Mouse (Mus musculus) heart, adult 2 months (tissue): ENCODE results near the gene Itpr2.

ENCODE experiments used
- CTCF ChIP-seq: fragments of 200-600 bp; IDR thresholded peaks from 2 replicates; pipeline ENCODE4 v1.8.1; 2022; ENCODE audit warnings: antibody characterized with exemption, mild to moderate bottlenecking, moderate library complexity
- EP300 ChIP-seq: fragments of 200-500 bp; IDR thresholded peaks from 2 replicates; pipeline ENCODE4 v1.6.1; 2011; ENCODE audit warnings: low read depth, low read length, control low read depth; ENCODE audit not compliant: insufficient read depth
- POLR2A ChIP-seq: fragments of 200-500 bp; IDR thresholded peaks from 2 replicates; pipeline ENCODE4 v1.6.1; 2011; ENCODE audit warnings: mild to moderate bottlenecking, low read depth, low read length, control low read depth; ENCODE audit not compliant: insufficient read depth

GRCm38 (mm10) chr6:146215302-146215701 lies 286.7 kb downstream of the Itpr2 start:
- TF ChIP-seq CTCF: no peak
- no peak for TF ChIP-seq POLR2A
- TF ChIP-seq EP300: no peak
